Comparison of ENCODE assay signal across 28 mouse cellular contexts in genomic region chr17:8516006-8516405, GRCm38 (mm10). TPM values are rescaled to one million over a fixed set of nuclear protein-coding genes. Genes with fewer than 3 reads are reported as not detected.
DNase-seq lines count a peak whose midpoint lies in the region; ATAC-seq and TF ChIP-seq lines count a peak whose summit lies in the region.
"Had no signal": no experiment of that assay in that cellular context is flagged by ENCODE, and none has a peak within 500 bp of the region (broad histone marks: within the 10 kb centered on the region; RNA-seq: fewer than 3 reads in every experiment).

No protein-coding gene starts in this region.

- peaks cover 3% of the 10 kb centered on the region for H3K4me1 ChIP-seq in cortical plate, adult 2 months (ENCODE audit: control insufficient read depth, insufficient read depth, low read length)
- H3K4me1 ChIP-seq: hindbrain, embryonic 13.5 days; kidney, embryonic 15.5 days; limb, embryonic 12.5 days; midbrain, embryonic 15.5 days; neural tube, embryonic 13.5 days had no signal

- no peak overlapping the region for H3K27ac ChIP-seq in cortical plate, adult 2 months (ENCODE audit: insufficient read depth, low read length)
- H3K27ac ChIP-seq: embryonic facial prominence, embryonic 10.5 days; heart, embryonic 15.5 days; hindbrain, embryonic 13.5 days; kidney, embryonic 15.5 days; limb, embryonic 12.5 days; macrophage; midbrain, embryonic 15.5 days; neural tube, embryonic 13.5 days had no signal

- no peak overlapping the region for H3K4me3 ChIP-seq in cortical plate, adult 2 months (ENCODE audit: insufficient read depth, low read length)
- H3K4me3 ChIP-seq: embryonic facial prominence, embryonic 10.5 days; heart, embryonic 15.5 days; hindbrain, embryonic 13.5 days; kidney, embryonic 15.5 days; limb, embryonic 12.5 days; midbrain, embryonic 15.5 days; neural tube, embryonic 13.5 days had no signal

- peak; percentile 97 for ATAC-seq in frontal cortex, adult (ENCODE audit: low TSS enrichment)
- ATAC-seq in CD4-positive, CD25-positive, alpha-beta regulatory T cell, adult 4 months = no peak
- ATAC-seq: forebrain, embryonic 16.5 days; liver, postnatal 0 days; lung, postnatal 0 days; midbrain, embryonic 15.5 days had no signal

- intact Hi-C loops in left cerebral cortex, postnatal 10 days (cut with DNase I) = no loop called here

- no peak for DNase-seq in frontal cortex, postnatal 10 days (ENCODE audit: low spot score in 2 of 2)
- DNase-seq in left cerebral cortex, adult 18-20 months (ENCODE audit: low spot score in 2 of 2) = peak; percentile 56 to 77
- no peak for DNase-seq in left cerebral cortex, postnatal 10 days (ENCODE audit: extremely low spot score in 1 of 2, low spot score in 2 of 2)
- peak; percentile 55 to 79 for DNase-seq in right cerebral cortex, postnatal 36 days (ENCODE audit: low spot score in 2 of 2)
- DNase-seq: adrenal gland, postnatal 25 days; cerebellum, adult 9-10 months; heart, postnatal 36 days; kidney, adult 11 months; kidney, postnatal 4 days; liver, postnatal 0 days; thymus, postnatal 25 days had no signal

- no peak for TF ChIP-seq CTCF in cortical plate, adult 2 months (IDR thresholded peaks at IDR 0.05; ENCODE audit: extremely low read depth, insufficient read depth, low read length)

- 0 out of 2 replicates have a peak, but pooled peaks have one; percentile 16 for TF ChIP-seq POLR2A in cortical plate, adult 2 months (IDR thresholded peaks at IDR 0.05; ENCODE audit: extremely low read depth, insufficient read depth, low read length)

RNA-seq across cellular contexts. Expression of gene Pde10a, which starts 9.2 kb away (rescaled TPM):
- total RNA-seq in left cerebral cortex, adult 18-20 months (2021) = 100 to 1,000 TPM in 1 of 2 experiments, 10 to 100 TPM in 1; 82.9 to 134 TPM
- 10 to 100 TPM; 59.0 to 83.7 TPM for total RNA-seq in left cerebral cortex, postnatal 10 days (2021)
- polyA plus RNA-seq in cortical plate, adult 2 months (2012; rRNA removed) = 24.0 and 71.9 TPM in 2 replicates
- polyA plus RNA-seq in CD4-positive, CD25-positive, alpha-beta regulatory T cell, adult 4 months (2017; shearing (Covaris generic)) = 1 to 10 TPM in 1 of 2 experiments, not detected in 1; 1.1 TPM

RNA-seq across cellular contexts. Expression of gene Gm17087, which starts 50.7 kb away (rescaled TPM):
- not detected for total RNA-seq in left cerebral cortex, adult 18-20 months (2021)
- not detected for total RNA-seq in left cerebral cortex, postnatal 10 days (2021)
- polyA plus RNA-seq in cortical plate, adult 2 months (2012; rRNA removed) = not detected in 2 replicates
- 1 to 10 TPM in 1 of 2 experiments, not detected in 1; 3.6 TPM for polyA plus RNA-seq in CD4-positive, CD25-positive, alpha-beta regulatory T cell, adult 4 months (2017; shearing (Covaris generic))
- total RNA-seq: adrenal gland, postnatal 25 days; gastrocnemius, adult 8-10 months; heart, postnatal 36 days had no signal
- polyA plus RNA-seq: embryonic facial prominence, embryonic 10.5 days; forebrain, embryonic 16.5 days; gonadal fat pad, adult 2 months; heart, embryonic 15.5 days; hindbrain, embryonic 13.5 days; kidney, embryonic 15.5 days; limb, embryonic 12.5 days; liver, embryonic 11.5 days; liver, postnatal 0 days; lung, postnatal 0 days; macrophage; midbrain, embryonic 15.5 days; neural tube, embryonic 13.5 days; spleen, adult 2 months had no signal

Comparison
In these comparisons a context has a peak if more than half of its experiments do, and no peak if none do; other contexts are left out.
1. DNase-seq: peak in left cerebral cortex, adult 18-20 months (2 of 2) and right cerebral cortex, postnatal 36 days (2 of 2); none in frontal cortex, postnatal 10 days (0 of 2) and left cerebral cortex, postnatal 10 days (0 of 2).